Mouse (Mus musculus) liver, adult 2 months (tissue): ENCODE measurements around the gene Sox2.

Experiments
- CTCF ChIP-seq: fragments of 200-500 bp; IDR thresholded peaks from 2 replicates; pipeline ENCODE4 v1.5.1; 2011; ENCODE audit warnings: low read depth, low read length, control low read depth
- POLR2A ChIP-seq: fragments of 200-500 bp; IDR thresholded peaks from 2 replicates; pipeline ENCODE4 v1.6.1; 2011; ENCODE audit warnings: low read length, control low read depth; ENCODE audit not compliant: insufficient read depth; ENCODE audit errors: extremely low read depth

- TF ChIP-seq CTCF = no peak
- TF ChIP-seq POLR2A = no peak
Observed at GRCm38 (mm10) chr3:34661341-34662007, 11.3 kb downstream of the Sox2 start.
